Mouse (Mus musculus): ENCODE data around the gene Tead1. TPM values are rescaled to one million over a fixed set of nuclear protein-coding genes. Genes with fewer than 3 reads are reported as not detected.
A peak's percentile ranks its signal among the peaks of the same experiment; 100 is the strongest.

Tead1 gene
- polyA plus RNA-seq, 1 experiment = 25.1 TPM

DNA sequence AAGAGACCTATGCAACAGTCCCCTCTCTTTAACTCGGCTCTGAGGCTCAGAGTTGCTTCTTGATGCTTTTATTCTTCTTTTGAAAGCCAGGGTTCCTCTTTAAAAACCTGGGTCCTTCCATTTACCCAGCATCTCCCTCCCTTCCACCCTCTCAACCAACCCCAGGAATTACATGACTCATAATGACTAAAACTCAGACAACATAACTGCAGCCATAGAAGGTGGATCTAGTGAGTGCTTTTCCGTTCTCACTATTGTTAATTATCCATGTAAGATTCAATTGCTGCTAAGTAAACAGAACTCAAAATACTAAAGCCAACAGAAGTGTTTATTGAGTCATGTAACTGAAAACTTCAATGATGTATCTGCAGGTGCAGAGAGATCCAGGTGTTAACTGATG lies 33.4 kb upstream of the Tead1 start:
- Histone ChIP-seq H3K27me3 (ENCODE audit: control insufficient read depth, insufficient read depth, insufficient read length) (no peaks in the 10 kb centered on the region), H3K36me3 (ENCODE audit: control insufficient read depth, insufficient read depth) (no peaks in the 10 kb centered on the region), H3K79me2 (ENCODE audit: control insufficient read depth, insufficient read depth) (no peaks in the 10 kb centered on the region), H3K79me3 (ENCODE audit: low read depth) (no peaks in the 10 kb centered on the region), H3K4me3 (ENCODE audit: insufficient read depth, poor library complexity, severe bottlenecking) (no peak overlapping the region), H3ac (ENCODE audit: control insufficient read depth, insufficient read length, low read depth) (no peak overlapping the region)
- TF ChIP-seq MYOG (IDR thresholded peaks at IDR 0.05; ENCODE audit: control insufficient read depth, extremely low read depth, insufficient read length) = no peak
- TF ChIP-seq FOSL1 (IDR thresholded peaks at IDR 0.05; ENCODE audit: insufficient read depth, low read length, poor library complexity, severe bottlenecking) = peak; percentile 71
- TF ChIP-seq CEBPB (IDR thresholded peaks at IDR 0.05; ENCODE audit: low read depth) = no peak
- no peak for TF ChIP-seq MAX (IDR thresholded peaks at IDR 0.05)
- no peak for TF ChIP-seq CTCF (IDR thresholded peaks at IDR 0.05; ENCODE audit: control insufficient read depth, insufficient read depth, insufficient read length)

DNA sequence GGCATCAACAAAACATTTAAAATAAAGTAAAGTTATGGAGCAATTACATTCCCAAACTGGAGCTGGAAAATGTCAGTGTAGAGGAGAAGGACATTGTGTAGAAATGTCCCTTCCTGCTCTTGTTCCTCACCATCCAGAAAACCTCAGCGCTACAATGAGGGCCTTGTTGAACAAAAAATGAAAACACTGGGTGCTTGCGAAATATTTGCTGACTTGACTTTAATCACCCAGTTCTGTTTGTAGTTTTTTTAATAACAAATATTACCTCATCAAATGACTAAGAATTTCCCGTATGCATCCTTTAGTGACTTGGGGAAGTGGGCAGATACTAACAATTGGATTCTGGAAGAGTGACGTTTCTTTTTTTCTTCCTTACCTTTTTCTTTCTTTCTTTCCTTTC lies 31.7 kb upstream of the Tead1 start:
- Histone ChIP-seq H3K79me3 (ENCODE audit: low read depth) (no peaks in the 10 kb centered on the region), H3K79me2 (ENCODE audit: control insufficient read depth, insufficient read depth) (no peaks in the 10 kb centered on the region), H3K4me3 (ENCODE audit: insufficient read depth, poor library complexity, severe bottlenecking) (no peak overlapping the region), H3ac (ENCODE audit: control insufficient read depth, insufficient read length, low read depth) (no peak overlapping the region), H3K27me3 (ENCODE audit: control insufficient read depth, insufficient read depth, insufficient read length) (no peaks in the 10 kb centered on the region), H3K36me3 (ENCODE audit: control insufficient read depth, insufficient read depth) (no peaks in the 10 kb centered on the region)
- TF ChIP-seq CEBPB (IDR thresholded peaks at IDR 0.05; ENCODE audit: low read depth) (peak; percentile 63), CTCF (IDR thresholded peaks at IDR 0.05; ENCODE audit: control insufficient read depth, insufficient read depth, insufficient read length) (no peak)

DNA sequence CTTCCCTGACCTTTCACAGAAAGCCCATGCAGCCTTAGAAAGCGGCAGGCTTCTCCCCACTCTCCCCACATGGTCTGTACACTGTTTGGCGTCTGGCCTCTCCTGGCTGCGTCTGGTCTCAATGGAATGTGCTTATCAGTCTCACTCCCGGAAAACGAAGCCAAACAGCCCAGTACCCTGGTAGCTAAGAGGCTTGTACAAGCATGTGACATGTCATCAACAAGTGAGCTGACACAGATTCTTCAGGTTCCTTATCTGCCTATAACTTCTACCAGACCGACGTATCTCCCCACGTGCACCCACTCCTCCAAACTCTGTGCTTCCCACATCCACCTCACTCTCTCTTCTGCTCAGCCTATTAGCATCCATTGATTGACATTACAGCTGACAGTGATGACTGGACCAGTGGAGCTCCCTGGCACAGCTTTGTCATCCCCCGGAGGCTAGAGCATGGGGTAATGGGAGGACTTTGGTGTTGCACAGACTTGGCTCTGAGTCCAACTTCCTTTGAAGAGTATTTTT lies 22.9 kb upstream of the Tead1 start:
- TF ChIP-seq CTCF (IDR thresholded peaks at IDR 0.05; ENCODE audit: control insufficient read depth, insufficient read depth, insufficient read length) (no peak), MYOD1 (IDR thresholded peaks at IDR 0.05; ENCODE audit: control insufficient read depth, insufficient read length, low read depth) (no peak), CEBPB (IDR thresholded peaks at IDR 0.05; ENCODE audit: low read depth) (no peak), MYOG (IDR thresholded peaks at IDR 0.05; ENCODE audit: control insufficient read depth, extremely low read depth, insufficient read length) (no peak), FOSL1 (IDR thresholded peaks at IDR 0.05; ENCODE audit: insufficient read depth, low read length, poor library complexity, severe bottlenecking) (no peak), MAX (IDR thresholded peaks at IDR 0.05) (no peak), USF1 (IDR thresholded peaks at IDR 0.05; ENCODE audit: low read depth) (no peak)
- no peaks in the 10 kb centered on the region for H3K79me3 ChIP-seq (ENCODE audit: low read depth)
- H3K27me3 ChIP-seq (ENCODE audit: control insufficient read depth, insufficient read depth, insufficient read length) = no peaks in the 10 kb centered on the region
- H3K79me2 ChIP-seq (ENCODE audit: control insufficient read depth, insufficient read depth) = no peaks in the 10 kb centered on the region
- H3K4me3 ChIP-seq (ENCODE audit: insufficient read depth, poor library complexity, severe bottlenecking) = no peak overlapping the region
- no peak overlapping the region for H3ac ChIP-seq (ENCODE audit: control insufficient read depth, insufficient read length, low read depth)
- H3K36me3 ChIP-seq (ENCODE audit: control insufficient read depth, insufficient read depth) = no peaks in the 10 kb centered on the region

DNA sequence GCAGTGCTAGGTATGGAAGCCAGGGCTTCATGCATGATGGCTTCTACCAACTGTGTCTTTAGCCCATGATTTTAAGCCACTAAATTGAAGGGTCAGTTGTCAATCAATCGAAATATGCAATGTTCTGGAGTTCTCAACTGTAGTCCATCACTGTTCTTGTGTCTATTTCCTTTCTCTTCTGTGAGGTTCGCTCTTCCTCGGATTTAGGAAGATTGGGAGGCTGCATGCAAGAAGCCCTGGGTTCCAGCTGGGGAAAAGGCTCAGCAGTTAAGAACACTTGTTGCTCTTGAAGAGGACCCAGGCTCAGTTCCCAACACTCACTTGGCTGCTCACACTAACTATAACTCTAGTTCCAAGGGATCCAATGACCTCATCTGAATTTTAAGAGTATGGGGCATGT lies 20.2 kb upstream of the Tead1 start:
- Histone ChIP-seq H3K79me2 (ENCODE audit: control insufficient read depth, insufficient read depth) (no peaks in the 10 kb centered on the region), H3K79me3 (ENCODE audit: low read depth) (no peaks in the 10 kb centered on the region), H3K27me3 (ENCODE audit: control insufficient read depth, insufficient read depth, insufficient read length) (no peaks in the 10 kb centered on the region), H3K36me3 (ENCODE audit: control insufficient read depth, insufficient read depth) (no peaks in the 10 kb centered on the region), H3ac (ENCODE audit: control insufficient read depth, insufficient read length, low read depth) (no peak overlapping the region), H3K4me3 (ENCODE audit: insufficient read depth, poor library complexity, severe bottlenecking) (no peak overlapping the region)
- TF ChIP-seq MAX (IDR thresholded peaks at IDR 0.05) (no peak), CEBPB (IDR thresholded peaks at IDR 0.05; ENCODE audit: low read depth) (no peak), FOSL1 (IDR thresholded peaks at IDR 0.05; ENCODE audit: insufficient read depth, low read length, poor library complexity, severe bottlenecking) (no peak), MYOG (IDR thresholded peaks at IDR 0.05; ENCODE audit: control insufficient read depth, extremely low read depth, insufficient read length) (no peak), USF1 (IDR thresholded peaks at IDR 0.05; ENCODE audit: low read depth) (no peak), CTCF (IDR thresholded peaks at IDR 0.05; ENCODE audit: control insufficient read depth, insufficient read depth, insufficient read length) (no peak), MYOD1 (IDR thresholded peaks at IDR 0.05; ENCODE audit: control insufficient read depth, insufficient read length, low read depth) (no peak)

DNA sequence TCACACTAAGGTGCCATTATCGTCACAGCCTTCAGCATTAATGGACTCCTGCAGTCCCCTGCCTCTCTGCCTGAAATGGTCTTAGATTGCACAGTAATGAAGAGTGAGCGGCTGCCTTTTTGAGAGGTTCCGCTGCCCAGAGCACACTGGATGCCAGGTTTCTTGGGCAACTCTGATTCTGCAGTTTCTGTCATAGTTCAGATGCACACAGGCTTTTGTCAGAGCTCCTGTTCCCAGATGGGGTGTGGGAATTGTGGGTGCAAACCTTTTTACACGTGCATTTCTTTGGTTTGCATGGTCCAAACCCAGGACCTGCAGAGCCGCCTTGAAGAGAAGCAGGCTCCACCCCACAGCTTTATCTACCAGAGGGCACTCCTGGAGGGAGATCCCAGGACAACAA lies 19.3 kb upstream of the Tead1 start:
- Histone ChIP-seq H3K27me3 (ENCODE audit: control insufficient read depth, insufficient read depth, insufficient read length) (no peaks in the 10 kb centered on the region), H3K4me3 (ENCODE audit: insufficient read depth, poor library complexity, severe bottlenecking) (no peak overlapping the region), H3K79me3 (ENCODE audit: low read depth) (no peaks in the 10 kb centered on the region), H3K79me2 (ENCODE audit: control insufficient read depth, insufficient read depth) (no peaks in the 10 kb centered on the region), H3K36me3 (ENCODE audit: control insufficient read depth, insufficient read depth) (no peaks in the 10 kb centered on the region), H3ac (ENCODE audit: control insufficient read depth, insufficient read length, low read depth) (no peak overlapping the region)
- no peak for TF ChIP-seq MAX (IDR thresholded peaks at IDR 0.05)
- no peak for TF ChIP-seq MYOG (IDR thresholded peaks at IDR 0.05; ENCODE audit: control insufficient read depth, extremely low read depth, insufficient read length)
- no peak for TF ChIP-seq MYOD1 (IDR thresholded peaks at IDR 0.05; ENCODE audit: control insufficient read depth, insufficient read length, low read depth)
- TF ChIP-seq FOSL1 (IDR thresholded peaks at IDR 0.05; ENCODE audit: insufficient read depth, low read length, poor library complexity, severe bottlenecking) = no peak
- TF ChIP-seq CTCF (IDR thresholded peaks at IDR 0.05; ENCODE audit: control insufficient read depth, insufficient read depth, insufficient read length) = no peak
- TF ChIP-seq CEBPB (IDR thresholded peaks at IDR 0.05; ENCODE audit: low read depth) = no peak
- TF ChIP-seq USF1 (IDR thresholded peaks at IDR 0.05; ENCODE audit: low read depth) = no peak

DNA sequence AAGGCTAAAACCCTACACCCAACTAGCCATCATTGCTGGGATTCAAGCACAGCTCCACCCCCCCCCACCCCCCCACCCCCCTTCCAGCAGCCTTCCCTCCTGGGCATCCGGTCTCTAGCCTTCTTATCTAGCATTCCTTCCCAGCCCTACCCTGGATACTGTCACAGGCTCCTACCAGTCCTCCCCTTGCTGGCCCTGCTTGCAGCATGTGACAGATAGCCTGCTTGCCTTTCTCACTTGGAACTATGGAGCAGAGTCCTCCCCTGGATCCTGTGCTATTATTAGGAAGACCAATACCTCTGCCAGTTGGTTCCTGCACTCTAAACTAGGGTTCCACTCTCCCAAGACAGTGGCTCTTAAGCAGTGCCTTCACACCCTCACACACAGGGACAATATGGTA lies 18.8 kb upstream of the Tead1 start:
- TF ChIP-seq MYOD1 (IDR thresholded peaks at IDR 0.05; ENCODE audit: control insufficient read depth, insufficient read length, low read depth) = no peak
- TF ChIP-seq FOSL1 (IDR thresholded peaks at IDR 0.05; ENCODE audit: insufficient read depth, low read length, poor library complexity, severe bottlenecking) = no peak
- no peak for TF ChIP-seq CTCF (IDR thresholded peaks at IDR 0.05; ENCODE audit: control insufficient read depth, insufficient read depth, insufficient read length)
- TF ChIP-seq MAX (IDR thresholded peaks at IDR 0.05) = no peak
- TF ChIP-seq CEBPB (IDR thresholded peaks at IDR 0.05; ENCODE audit: low read depth) = no peak
- no peak for TF ChIP-seq USF1 (IDR thresholded peaks at IDR 0.05; ENCODE audit: low read depth)
- TF ChIP-seq MYOG (IDR thresholded peaks at IDR 0.05; ENCODE audit: control insufficient read depth, extremely low read depth, insufficient read length) = no peak

More for the DNA sequence above, 18.8 kb upstream of the Tead1 start:
- Histone ChIP-seq H3ac (ENCODE audit: control insufficient read depth, insufficient read length, low read depth) (no peak overlapping the region), H3K36me3 (ENCODE audit: control insufficient read depth, insufficient read depth) (no peaks in the 10 kb centered on the region), H3K4me3 (ENCODE audit: insufficient read depth, poor library complexity, severe bottlenecking) (no peak overlapping the region), H3K27me3 (ENCODE audit: control insufficient read depth, insufficient read depth, insufficient read length) (no peaks in the 10 kb centered on the region), H3K79me3 (ENCODE audit: low read depth) (no peaks in the 10 kb centered on the region), H3K79me2 (ENCODE audit: control insufficient read depth, insufficient read depth) (no peaks in the 10 kb centered on the region)

Measured in C2C12 (cell line).